Mouse (Mus musculus): ENCODE results near the gene Slc24a2. TPM values are rescaled to one million over a fixed set of nuclear protein-coding genes. Genes with fewer than 3 reads are reported as not detected.

Gene Slc24a2
- polyA plus RNA-seq, 1 experiment = 59.6 TPM

GRCm38 (mm10) chr4:87052881-87053280 is 177.4 kb downstream of the Slc24a2 start:
- no peak for DNase-seq (ENCODE audit: extremely low spot score in 1 of 2, low spot score in 1 of 2)

- DNase-seq (ENCODE audit: extremely low spot score in 1 of 2, low spot score in 1 of 2) = no peak
Measured at GRCm38 (mm10) chr4:87049061-87049460, 181.2 kb downstream of the Slc24a2 start.

GRCm38 (mm10) chr4:87047131-87047530 is 183.1 kb downstream of the Slc24a2 start:
- DNase-seq (ENCODE audit: extremely low spot score in 1 of 2, low spot score in 1 of 2) = no peak

- peak in 1 of 2 experiments; percentile 46 for DNase-seq (ENCODE audit: extremely low spot score in 1 of 2, low spot score in 1 of 2)
Measured at GRCm38 (mm10) chr4:87043296-87043695, 187.0 kb downstream of the Slc24a2 start.

- peak; percentile 65 to 71 for DNase-seq (ENCODE audit: extremely low spot score in 1 of 2, low spot score in 1 of 2)
Measured at GRCm38 (mm10) chr4:87041412-87041997, 188.8 kb downstream of the Slc24a2 start.

GRCm38 (mm10) chr4:87037592-87037991 is 192.7 kb downstream of the Slc24a2 start:
- no peak for DNase-seq (ENCODE audit: extremely low spot score in 1 of 2, low spot score in 1 of 2)

- no peak for DNase-seq (ENCODE audit: extremely low spot score in 1 of 2, low spot score in 1 of 2)
Measured at GRCm38 (mm10) chr4:87036507-87036906, 193.8 kb downstream of the Slc24a2 start.

GRCm38 (mm10) chr4:87035701-87036100 is 194.6 kb downstream of the Slc24a2 start:
- DNase-seq (ENCODE audit: extremely low spot score in 1 of 2, low spot score in 1 of 2) = peak; percentile 83 to 90

GRCm38 (mm10) chr4:87032632-87033031 is 197.6 kb downstream of the Slc24a2 start:
- no peak for DNase-seq (ENCODE audit: extremely low spot score in 1 of 2, low spot score in 1 of 2)

- DNase-seq (ENCODE audit: extremely low spot score in 1 of 2, low spot score in 1 of 2) = no peak
Measured at GRCm38 (mm10) chr4:87031076-87031475, 199.2 kb downstream of the Slc24a2 start.

GRCm38 (mm10) chr4:87026311-87027151 is 203.7 kb downstream of the Slc24a2 start:
- no peak for DNase-seq (ENCODE audit: extremely low spot score in 1 of 2, low spot score in 1 of 2)

GRCm38 (mm10) chr4:87024556-87024955 is 205.7 kb downstream of the Slc24a2 start:
- DNase-seq (ENCODE audit: extremely low spot score in 1 of 2, low spot score in 1 of 2) = peak in 1 of 2 experiments; percentile 36

- DNase-seq (ENCODE audit: extremely low spot score in 1 of 2, low spot score in 1 of 2) = no peak
Measured at GRCm38 (mm10) chr4:87021542-87021941, 208.7 kb downstream of the Slc24a2 start.

GRCm38 (mm10) chr4:87019486-87020105 is 210.7 kb downstream of the Slc24a2 start:
- no peak for DNase-seq (ENCODE audit: extremely low spot score in 1 of 2, low spot score in 1 of 2)

- peak in 1 of 2 experiments; percentile 28 for DNase-seq (ENCODE audit: extremely low spot score in 1 of 2, low spot score in 1 of 2)
Measured at GRCm38 (mm10) chr4:87018073-87018997, 211.9 kb downstream of the Slc24a2 start.

- DNase-seq (ENCODE audit: extremely low spot score in 1 of 2, low spot score in 1 of 2) = peak in 1 of 2 experiments; percentile 58
Measured at GRCm38 (mm10) chr4:87017464-87017863, 212.8 kb downstream of the Slc24a2 start.

- no peak for DNase-seq (ENCODE audit: extremely low spot score in 1 of 2, low spot score in 1 of 2)
Measured at GRCm38 (mm10) chr4:87015746-87016145, 214.5 kb downstream of the Slc24a2 start.

GRCm38 (mm10) chr4:87013721-87014620 is 216.3 kb downstream of the Slc24a2 start:
- no peak for DNase-seq (ENCODE audit: extremely low spot score in 1 of 2, low spot score in 1 of 2)

- no peak for DNase-seq (ENCODE audit: extremely low spot score in 1 of 2, low spot score in 1 of 2)
Measured at GRCm38 (mm10) chr4:86992470-86992869, 237.8 kb downstream of the Slc24a2 start.

Measured in frontal cortex, adult 2 months (tissue).